ENCODE assay signal across 8 mouse cellular contexts in genomic region chrX:59567695-59568431, GRCm38 (mm10). TPM values are rescaled to one million over a fixed set of nuclear protein-coding genes. Genes with fewer than 3 reads are reported as not detected.
DNase-seq lines count a peak whose midpoint lies in the region; ATAC-seq and TF ChIP-seq lines count a peak whose summit lies in the region.

Fgf13 (minus strand) TSS chrX:59568071.

- peak; percentile 56 for ATAC-seq in CD4-positive, CD25-positive, alpha-beta regulatory T cell, adult 4 months
- peak; percentile 62 for ATAC-seq in forebrain, embryonic 12.5 days (ENCODE audit: low FRiP score)
- peak; percentile 68 for ATAC-seq in heart, postnatal 0 days (ENCODE audit: insufficient read depth, low read depth)
- peak; percentile 53; the same call in 1 of the 2 replicates for ATAC-seq in lung, embryonic 16.5 days (ENCODE audit: low read depth)

- TF ChIP-seq EP300 in heart, postnatal 0 days (IDR thresholded peaks at IDR 0.05; ENCODE audit: low read depth) = no peak

- H3K9ac ChIP-seq in forebrain, embryonic 12.5 days = peak within 1 kb of the TSS; percentile 67
- H3K9ac ChIP-seq in heart, postnatal 0 days (replicated peaks; ENCODE audit: low read depth, low read length) = peak within 1 kb of the TSS; percentile 68
- peak within 1 kb of the TSS; percentile 50; the same call in 1 of the 2 replicates for H3K9ac ChIP-seq in lung, embryonic 16.5 days (ENCODE audit: low read length)

- 19% methylated on average over 43 of the region's 47 CpGs for WGBS in forebrain, embryonic 12.5 days
- 12% methylated on average over 36 of the region's 47 CpGs for WGBS in heart, postnatal 0 days
- WGBS in lung, embryonic 16.5 days = 18% methylated on average over 29 of the region's 47 CpGs

- H3K4me1 ChIP-seq in forebrain, embryonic 12.5 days = no peaks in the 10 kb centered on the region
- H3K4me1 ChIP-seq in heart, postnatal 0 days (ENCODE audit: control insufficient read depth, insufficient read depth) = no peaks in the 10 kb centered on the region
- H3K4me1 ChIP-seq in lung, embryonic 16.5 days (replicated peaks; ENCODE audit: control insufficient read depth, insufficient read depth, low read length) = no peaks in the 10 kb centered on the region

- TF ChIP-seq CTCF in brain, embryonic 14.5 days (IDR thresholded peaks at IDR 0.05; ENCODE audit: borderline replicate concordance, extremely low read depth, insufficient read depth, insufficient read length) = no peak; the same call in 1 of the 2 replicates
- TF ChIP-seq CTCF in heart, postnatal 0 days (IDR thresholded peaks at IDR 0.05; ENCODE audit: low read depth) = no peak
- TF ChIP-seq CTCF in layer of hippocampus, adult 2 months (conservative IDR thresholded peaks at IDR 0.05) = peak; percentile 38

- H3K4me2 ChIP-seq in forebrain, embryonic 12.5 days = peak within 1 kb of the TSS; percentile 60
- H3K4me2 ChIP-seq in heart, postnatal 0 days (ENCODE audit: low read depth, low read length) = peak within 1 kb of the TSS; percentile 69
- H3K4me2 ChIP-seq in lung, embryonic 16.5 days (ENCODE audit: low read depth, low read length) = peak within 1 kb of the TSS; percentile 75

- peak within 1 kb of the TSS; percentile 73 for H3K27ac ChIP-seq in forebrain, embryonic 12.5 days
- H3K27ac ChIP-seq in heart, postnatal 0 days (ENCODE audit: low read depth) = peak within 1 kb of the TSS; percentile 83
- peak within 1 kb of the TSS; percentile 53; the same call in 1 of the 2 replicates for H3K27ac ChIP-seq in layer of hippocampus, adult 2 months
- H3K27ac ChIP-seq in lung, embryonic 16.5 days (ENCODE audit: low read length) = no peak within 1 kb of the TSS

- no peak for TF ChIP-seq POLR2A in brain, embryonic 14.5 days (IDR thresholded peaks at IDR 0.05; ENCODE audit: borderline replicate concordance, extremely low read depth, insufficient read depth, insufficient read length, poor library complexity, severe bottlenecking)

- H3K27me3 ChIP-seq in forebrain, embryonic 12.5 days = 0 out of 2 replicates have a peak, but pooled peaks cover 8% of the 10 kb centered on the region
- peaks cover 5% of the 10 kb centered on the region; the same call in 1 of the 2 replicates for H3K27me3 ChIP-seq in heart, postnatal 0 days (ENCODE audit: control insufficient read depth, insufficient read depth, low read length)
- peaks cover 9% of the 10 kb centered on the region for H3K27me3 ChIP-seq in lung, embryonic 16.5 days (ENCODE audit: control insufficient read depth, insufficient read depth, low read depth, low read length)

- H3K9me3 ChIP-seq in forebrain, embryonic 12.5 days = no peaks in the 10 kb centered on the region
- H3K9me3 ChIP-seq in heart, postnatal 0 days (replicated peaks; ENCODE audit: control insufficient read depth, low read length) = no peaks in the 10 kb centered on the region
- no peaks in the 10 kb centered on the region for H3K9me3 ChIP-seq in lung, embryonic 16.5 days (ENCODE audit: control insufficient read depth, low read length)

- no peaks in the 10 kb centered on the region for H3K36me3 ChIP-seq in forebrain, embryonic 12.5 days (replicated peaks)
- no peaks in the 10 kb centered on the region for H3K36me3 ChIP-seq in heart, postnatal 0 days (replicated peaks; ENCODE audit: control insufficient read depth, insufficient read depth, low read length)
- H3K36me3 ChIP-seq in lung, embryonic 16.5 days (ENCODE audit: control insufficient read depth, insufficient read depth, low read length) = no peaks in the 10 kb centered on the region

- peak; percentile 76 for DNase-seq in brain, embryonic 14.5 days (ENCODE audit: low read depth)
- DNase-seq in heart, postnatal 0 days (ENCODE audit: low spot score) = peak; percentile 52
- no peak for DNase-seq in layer of hippocampus, adult 2 months (ENCODE audit: low spot score in 2 of 2)
- DNase-seq in right cerebral cortex, adult 18-20 months = peak; percentile 13
- DNase-seq in urinary bladder, adult 2 months (ENCODE audit: low spot score) = no peak

- H3K4me3 ChIP-seq in forebrain, embryonic 12.5 days (replicated peaks) = peak within 1 kb of the TSS; percentile 54
- peak within 1 kb of the TSS; percentile 61 for H3K4me3 ChIP-seq in heart, postnatal 0 days (ENCODE audit: low read depth, low read length)
- peak within 1 kb of the TSS; percentile 59 for H3K4me3 ChIP-seq in layer of hippocampus, adult 2 months
- peak within 1 kb of the TSS; percentile 53 for H3K4me3 ChIP-seq in lung, embryonic 16.5 days (ENCODE audit: low read length)

RNA-seq across cellular contexts. Expression of gene Fgf13, which starts in this region (rescaled TPM):
- polyA plus RNA-seq in CD4-positive, CD25-positive, alpha-beta regulatory T cell, adult 4 months (2017; shearing (Covaris generic)) = 1 to 10 TPM; 9.1 TPM
- 84.7 and 126 TPM in 2 replicates for polyA plus RNA-seq in brain, embryonic 14.5 days (2012; rRNA removed)
- 55.0 and 63.6 TPM in 2 replicates for polyA plus RNA-seq in forebrain, embryonic 12.5 days (2016; fragmentation: Nextera tagmentation; extraction: Ambion mirVana)
- 35.5 and 43.9 TPM in 2 replicates for total RNA-seq in heart, postnatal 0 days (2014; rRNA removed; ENCODE audit: low replicate concordance)
- 85.0 and 88.7 TPM in 2 replicates for polyA plus RNA-seq in heart, postnatal 0 days (2015; fragmentation: Nextera tagmentation; extraction: Ambion mirVana)
- 100 to 1,000 TPM; 226 to 234 TPM for total RNA-seq in layer of hippocampus, adult 2 months (2021)
- 4.6 and 5.0 TPM in 2 replicates for polyA plus RNA-seq in lung, embryonic 16.5 days (2015; fragmentation: Nextera tagmentation; extraction: Ambion mirVana)
- polyA plus RNA-seq in urinary bladder, adult 2 months (2012; rRNA removed) = 1.7 and 2.2 TPM in 2 replicates

Comparison
In these comparisons a context has a peak if more than half of its experiments do, and no peak if none do; other contexts are left out.
1. DNase-seq: peak in brain, embryonic 14.5 days (single experiment), heart, postnatal 0 days (single experiment) and right cerebral cortex, adult 18-20 months (single experiment); none in layer of hippocampus, adult 2 months (0 of 2) and urinary bladder, adult 2 months (single experiment).
2. Peak in every context shown above with its lines, with median percentiles within 50 percentile points of each other: ATAC-seq, H3K4me2 ChIP-seq, H3K4me3 ChIP-seq and H3K9ac ChIP-seq.